Mouse (Mus musculus): Measurements from ENCODE around the gene Mecom.

- TF ChIP-seq CTCF (IDR thresholded peaks at IDR 0.05) = no peak
- TF ChIP-seq EP300 (IDR thresholded peaks at IDR 0.05) = no peak
Observed at GRCm38 (mm10) chr3:30464497-30464896, 83.3 kb downstream of the Mecom start.
